In the genomic region with DNA sequence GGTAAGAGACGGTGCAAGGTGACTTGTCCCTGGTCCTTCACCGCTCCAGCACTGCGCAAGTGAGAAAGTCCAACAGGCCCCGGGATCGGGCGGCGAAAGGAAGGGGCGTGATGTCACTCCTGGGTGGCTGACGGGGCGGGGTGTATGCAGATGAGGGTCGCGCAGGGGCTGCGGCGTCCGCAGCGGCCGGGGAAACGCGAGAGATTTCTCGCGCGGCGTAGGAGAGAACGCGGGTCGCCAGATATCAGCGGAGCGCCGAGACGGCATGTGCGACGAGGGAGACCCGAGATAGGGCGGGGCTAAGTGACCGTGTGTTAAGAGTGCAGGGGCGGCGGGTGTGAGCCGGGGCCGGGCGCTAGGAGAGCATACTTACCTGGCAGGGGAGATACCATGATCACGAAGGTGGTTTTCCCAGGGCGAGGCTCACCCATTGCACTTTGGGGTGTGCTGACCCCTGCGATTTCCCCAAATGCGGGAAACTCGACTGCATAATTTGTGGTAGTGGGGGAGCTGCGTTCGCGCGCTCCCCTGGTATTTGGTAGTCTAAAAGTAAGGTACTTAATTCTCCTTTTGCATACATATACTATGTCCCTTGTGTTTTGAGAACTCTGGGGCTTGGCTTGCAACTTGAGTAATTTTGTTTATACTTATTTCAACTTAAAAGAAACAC, we compare ENCODE assay signal across 8 mouse cellular contexts. TPM values are rescaled to one million over a fixed set of nuclear protein-coding genes. Genes with fewer than 3 reads are reported as not detected.
DNase-seq lines count a peak whose midpoint lies in the region; ATAC-seq lines count a peak whose summit lies in the region.
"Not testable (repeated sequence)": the region's sequence is repeated elsewhere in the genome, so short reads cannot be mapped to it uniquely, and the experiment has no call there.

No protein-coding gene starts in this region.

- H3K9ac ChIP-seq in hindbrain, embryonic 16.5 days (ENCODE audit: low read depth, low read length); limb, embryonic 11.5 days (ENCODE audit: low read length); neural tube, embryonic 14.5 days (replicated peaks; ENCODE audit: low read depth, low read length): not testable (repeated sequence)

- peak; percentile 69 for ATAC-seq in granulocyte monocyte progenitor cell, adult 5-6 weeks (replicated peaks; ENCODE audit: poor library complexity, severe bottlenecking)
- ATAC-seq in hindbrain, embryonic 16.5 days, result peak; percentile 72
- peak; percentile 89 for ATAC-seq in limb, embryonic 11.5 days (ENCODE audit: insufficient number of reproducible peaks, low FRiP score, low TSS enrichment, low read depth)
- peak; percentile 68 for ATAC-seq in neural tube, embryonic 14.5 days (ENCODE audit: low read depth)

- peak; percentile 89 for DNase-seq in MN1 (ENCODE audit: low spot score)
- DNase-seq in embryo, embryonic 9.5 days (ENCODE audit: extremely low spot score), result peak; percentile 85
- peak; percentile 78 for DNase-seq in limb, embryonic 11.5 days (ENCODE audit: low spot score)
- peak; percentile 30 for DNase-seq in lung, postnatal 14 days
- DNase-seq in thymus, postnatal 36 days, result peak; percentile 35 to 50

- under 1% methylated on average over 40 of the region's 49 CpGs for WGBS in hindbrain, embryonic 16.5 days
- WGBS in limb, embryonic 11.5 days, result under 1% methylated on average over 47 of the region's 49 CpGs
- 0% methylated on average over 34 of the region's 49 CpGs for WGBS in neural tube, embryonic 14.5 days

- H3K4me2 ChIP-seq in hindbrain, embryonic 16.5 days (ENCODE audit: low read length), result peak overlapping the region; percentile 54
- peak overlapping the region; percentile 54 for H3K4me2 ChIP-seq in limb, embryonic 11.5 days (ENCODE audit: low read depth, severe bottlenecking)
- H3K4me2 ChIP-seq in neural tube, embryonic 14.5 days (ENCODE audit: low read depth, low read length), result peak overlapping the region; percentile 43

- H3K4me1 ChIP-seq in hindbrain, embryonic 16.5 days (ENCODE audit: control insufficient read depth, insufficient read depth, low read depth, low read length); limb, embryonic 11.5 days (ENCODE audit: control insufficient read depth, insufficient read depth, low read length); neural tube, embryonic 14.5 days (ENCODE audit: control insufficient read depth, insufficient read depth, low read length): not testable (repeated sequence)

- not testable (repeated sequence) for H3K36me3 ChIP-seq in hindbrain, embryonic 16.5 days (ENCODE audit: control insufficient read depth, insufficient read depth, low read length); limb, embryonic 11.5 days (ENCODE audit: control insufficient read depth, insufficient read depth, low read length); neural tube, embryonic 14.5 days (ENCODE audit: control insufficient read depth, insufficient read depth, low read length)

- not testable (repeated sequence) for H3K27ac ChIP-seq in hindbrain, embryonic 16.5 days (ENCODE audit: low read depth, low read length); limb, embryonic 11.5 days (replicated peaks; ENCODE audit: low read depth, low read length); neural tube, embryonic 14.5 days (ENCODE audit: low read depth, low read length)

- H3K27me3 ChIP-seq in hindbrain, embryonic 16.5 days (replicated peaks; ENCODE audit: control insufficient read depth, insufficient read depth, low read length), result peaks cover 71% of the 10 kb centered on the region
- peaks cover 15% of the 10 kb centered on the region for H3K27me3 ChIP-seq in limb, embryonic 11.5 days (ENCODE audit: control insufficient read depth, insufficient read depth, low read length)
- peaks cover 47% of the 10 kb centered on the region for H3K27me3 ChIP-seq in neural tube, embryonic 14.5 days (ENCODE audit: control insufficient read depth, insufficient read depth, low read length)

- H3K9me3 ChIP-seq in hindbrain, embryonic 16.5 days (ENCODE audit: control insufficient read depth, low read length); limb, embryonic 11.5 days (ENCODE audit: control insufficient read depth, low read length); neural tube, embryonic 14.5 days (ENCODE audit: control insufficient read depth, low read length): not testable (repeated sequence)

- peak overlapping the region; percentile 29 for H3K4me3 ChIP-seq in hindbrain, embryonic 16.5 days (ENCODE audit: low read length)
- H3K4me3 ChIP-seq in limb, embryonic 11.5 days (ENCODE audit: low read depth, low read length), result peak overlapping the region; percentile 31
- H3K4me3 ChIP-seq in neural tube, embryonic 14.5 days (ENCODE audit: low read depth, low read length), result peak overlapping the region; percentile 15

RNA-seq across cellular contexts. Expression of gene Fcgr1, which starts 34.4 kb away (rescaled TPM):
- not detected in 2 replicates for total RNA-seq in granulocyte monocyte progenitor cell, adult 5-6 weeks (2014; fragmentation: Nextera tagmentation)
- 0.04 and 4.6 TPM in 2 replicates for total RNA-seq in granulocyte monocyte progenitor cell, adult 5-6 weeks (2017)
- 1.7 and 2.3 TPM in 2 replicates for polyA plus RNA-seq in hindbrain, embryonic 16.5 days (2015; fragmentation: Nextera tagmentation; extraction: Ambion mirVana)
- polyA plus RNA-seq in limb, embryonic 11.5 days (2014; fragmentation: Nextera tagmentation; extraction: Ambion mirVana), result 0.67 and 0.88 TPM in 2 replicates
- polyA plus RNA-seq in neural tube, embryonic 14.5 days (2014; fragmentation: Nextera tagmentation; extraction: Ambion mirVana), result 0.37 and 1.7 TPM in 2 replicates

RNA-seq across cellular contexts. Expression of gene Hist2h2bb, which starts 58.6 kb away (rescaled TPM):
- 530 and 902 TPM in 2 replicates for total RNA-seq in granulocyte monocyte progenitor cell, adult 5-6 weeks (2014; fragmentation: Nextera tagmentation)
- 6,305 and 6,740 TPM in 2 replicates for total RNA-seq in granulocyte monocyte progenitor cell, adult 5-6 weeks (2017)
- polyA plus RNA-seq in hindbrain, embryonic 16.5 days (2015; fragmentation: Nextera tagmentation; extraction: Ambion mirVana), result 1.5 and 2.1 TPM in 2 replicates
- 22.3 and 24.0 TPM in 2 replicates for polyA plus RNA-seq in limb, embryonic 11.5 days (2014; fragmentation: Nextera tagmentation; extraction: Ambion mirVana)
- polyA plus RNA-seq in neural tube, embryonic 14.5 days (2014; fragmentation: Nextera tagmentation; extraction: Ambion mirVana), result 2.0 and 2.8 TPM in 2 replicates

RNA-seq across cellular contexts. Expression of gene Hist2h3b, which starts 59.7 kb away (rescaled TPM):
- 61.4 and 193 TPM in 2 replicates for total RNA-seq in granulocyte monocyte progenitor cell, adult 5-6 weeks (2014; fragmentation: Nextera tagmentation)
- 408 and 566 TPM in 2 replicates for total RNA-seq in granulocyte monocyte progenitor cell, adult 5-6 weeks (2017)
- polyA plus RNA-seq in hindbrain, embryonic 16.5 days (2015; fragmentation: Nextera tagmentation; extraction: Ambion mirVana), result 8.1 and 8.4 TPM in 2 replicates
- polyA plus RNA-seq in limb, embryonic 11.5 days (2014; fragmentation: Nextera tagmentation; extraction: Ambion mirVana), result 73.6 and 75.8 TPM in 2 replicates
- polyA plus RNA-seq in neural tube, embryonic 14.5 days (2014; fragmentation: Nextera tagmentation; extraction: Ambion mirVana), result 5.3 and 11.5 TPM in 2 replicates

Comparison
In these comparisons a context has a peak if more than half of its experiments do, and no peak if none do; other contexts are left out.
1. DNase-seq: peak in every context shown above with its lines; median percentile 89 in MN1; 85 in embryo, embryonic 9.5 days; 78 in limb, embryonic 11.5 days; 42 in thymus, postnatal 36 days; 30 in lung, postnatal 14 days.